Mouse (Mus musculus) olfactory bulb, adult 2 months (tissue): ENCODE data around the gene 9130213A22Rik.

ENCODE experiments used
- CTCF ChIP-seq: fragments of 200-500 bp; IDR thresholded peaks from 2 replicates; pipeline ENCODE4 v1.5.1; 2012; ENCODE audit warnings: low read depth, mild to moderate bottlenecking, low read length, moderate library complexity; ENCODE audit not compliant: insufficient read depth
- POLR2A ChIP-seq: fragments of 200-500 bp; IDR thresholded peaks from 2 replicates; pipeline ENCODE4 v1.6.1; 2012; ENCODE audit warnings: mild to moderate bottlenecking, low read depth, low read length, moderate library complexity; ENCODE audit not compliant: insufficient read depth

DNA sequence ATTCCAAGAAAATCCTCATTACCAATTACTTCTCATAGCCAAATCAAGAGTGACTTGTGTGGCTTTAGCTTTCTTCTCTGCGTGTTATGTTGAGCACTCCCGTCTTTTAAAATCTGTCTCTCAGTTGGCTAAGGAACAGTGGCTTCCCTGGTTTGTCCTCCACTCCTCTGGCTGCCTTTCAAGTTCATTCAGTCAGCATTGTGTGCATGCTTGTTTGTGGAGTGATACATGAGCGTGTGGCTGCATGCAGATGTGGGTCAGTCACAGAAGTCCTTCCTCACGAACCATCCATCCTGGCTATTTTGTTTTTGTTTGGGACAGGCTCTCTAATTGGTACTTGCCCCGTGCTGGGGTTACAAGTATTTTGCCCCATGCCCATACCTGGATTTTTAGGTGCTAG lies 45.8 kb downstream of the 9130213A22Rik start:
- no peak for TF ChIP-seq CTCF
- no peak for TF ChIP-seq POLR2A
